Mouse (Mus musculus) cerebellum, adult 2 months (tissue): ENCODE data around the gene Pbx1.

Experiments
- CTCF ChIP-seq: fragments of 200-500 bp; IDR thresholded peaks from 2 replicates; pipeline ENCODE4 v1.5.1; 2011; ENCODE audit warnings: low read depth, mild to moderate bottlenecking, control low read depth, low read length, moderate library complexity, borderline replicate concordance; ENCODE audit not compliant: insufficient read depth
- POLR2A ChIP-seq: fragments of 200-500 bp; IDR thresholded peaks from 2 replicates; pipeline ENCODE4 v1.6.1; 2011; ENCODE audit warnings: low read length, control low read depth, borderline replicate concordance; ENCODE audit not compliant: insufficient read depth

DNA sequence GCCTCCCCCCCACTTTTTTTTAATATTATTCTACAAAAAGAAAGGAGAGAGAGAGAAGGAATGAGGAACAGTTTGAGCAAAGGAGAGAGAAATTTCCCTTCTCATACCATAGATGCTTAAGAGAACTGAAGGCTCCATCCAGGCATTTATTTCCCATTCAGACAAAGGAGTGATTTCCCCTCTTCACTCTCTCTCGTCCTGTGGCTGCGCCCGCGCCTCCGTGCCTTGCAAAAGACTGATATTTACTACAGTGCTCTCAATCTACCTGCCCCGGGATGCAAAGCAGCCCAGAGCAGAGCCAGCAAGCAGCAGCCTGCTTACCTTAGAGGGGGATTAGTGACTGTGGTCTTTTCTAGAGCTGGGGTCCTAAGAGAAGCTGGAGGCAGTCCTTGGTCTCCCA lies 131.6 kb downstream of the Pbx1 start:
- TF ChIP-seq POLR2A: no peak
- TF ChIP-seq CTCF: no peak
